Mouse (Mus musculus) heart, postnatal 0 days (tissue): ENCODE measurements around the gene Tbccd1.

Source experiments
- CTCF ChIP-seq: IDR thresholded peaks from 2 replicates; pipeline ENCODE4 v1.5.1; 2016; ENCODE audit warnings: antibody characterized with exemption, control low read depth, low read depth
- EP300 ChIP-seq: IDR thresholded peaks from 2 replicates; pipeline ENCODE4 v1.6.1; 2016; ENCODE audit warnings: antibody characterized with exemption, low read depth

DNA sequence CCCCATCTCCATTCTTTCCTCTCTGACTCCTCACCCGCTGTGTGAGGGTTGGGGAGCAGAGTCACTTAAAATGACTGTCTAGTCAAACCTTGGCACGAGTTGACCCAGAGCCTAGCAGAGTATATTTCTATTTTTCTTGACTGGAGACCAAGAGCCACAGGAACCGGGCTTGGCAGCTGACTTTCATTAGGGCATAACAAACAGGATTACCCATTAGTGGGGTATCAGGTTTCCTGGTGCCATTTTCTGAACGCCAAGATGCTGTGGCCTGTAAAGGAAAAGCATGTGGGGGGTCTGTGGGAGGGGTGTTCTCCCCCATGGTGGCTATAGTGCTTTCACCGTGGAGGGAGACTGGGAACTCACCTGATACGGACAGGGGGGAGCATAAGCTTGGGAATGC is 23.4 kb upstream of the Tbccd1 start:
- TF ChIP-seq CTCF = no peak
- TF ChIP-seq EP300 = no peak
